Mouse (Mus musculus) left cerebral cortex, adult 9 months (tissue): ENCODE results near the gene 1810010H24Rik.
"Not testable (repeated sequence)": the region's sequence is repeated elsewhere in the genome, so short reads cannot be mapped to it uniquely, and the experiment has no call there.

ENCODE experiments used
- DNase-seq, 2 experiments: peaks; one replicate each; pipeline ENCODE4 v3.0.0; 2022; ENCODE audit warnings: low spot score in 2 of 2

The 1810010H24Rik gene

DNA sequence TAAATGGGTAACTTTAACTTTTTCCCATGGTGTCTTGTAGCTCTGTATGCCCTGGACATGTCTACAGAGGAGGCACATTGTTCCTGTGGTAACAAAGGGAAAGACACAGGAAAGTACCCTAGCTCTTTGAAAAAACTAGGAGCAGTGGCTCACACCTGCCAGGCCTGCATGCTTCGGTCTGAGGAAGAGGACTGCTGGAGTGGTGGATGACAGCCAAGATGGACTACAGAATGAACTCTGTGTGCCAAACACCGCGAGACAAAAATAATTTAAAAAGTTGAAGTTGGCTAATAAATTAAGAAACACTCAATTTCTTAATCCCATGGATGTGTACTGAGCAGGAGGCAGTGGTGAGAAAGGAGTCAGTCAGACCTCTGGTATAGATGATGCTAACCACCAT lies 15.9 kb downstream of the 1810010H24Rik start:
- DNase-seq, result no peak

DNA sequence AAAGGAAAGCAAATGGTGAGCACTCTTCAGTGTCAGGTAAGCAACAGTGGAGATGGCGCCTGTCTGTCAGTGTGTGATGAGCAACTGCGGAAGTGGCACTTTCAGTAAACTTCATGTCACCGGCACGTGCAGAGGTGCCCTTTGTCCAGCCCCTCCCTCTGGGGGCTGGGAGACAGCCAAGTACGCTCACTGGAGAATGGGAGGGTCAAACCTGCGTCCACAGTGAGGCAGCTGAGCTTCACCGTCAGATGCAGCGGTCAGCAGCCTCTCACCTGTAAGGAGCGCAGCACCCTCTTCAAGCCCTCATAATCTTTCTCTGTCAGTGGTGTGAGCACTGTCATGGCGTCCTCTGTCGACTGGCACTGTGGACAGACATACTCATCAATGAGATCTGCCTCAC lies 17.9 kb downstream of the 1810010H24Rik start:
- DNase-seq, result no peak

DNA sequence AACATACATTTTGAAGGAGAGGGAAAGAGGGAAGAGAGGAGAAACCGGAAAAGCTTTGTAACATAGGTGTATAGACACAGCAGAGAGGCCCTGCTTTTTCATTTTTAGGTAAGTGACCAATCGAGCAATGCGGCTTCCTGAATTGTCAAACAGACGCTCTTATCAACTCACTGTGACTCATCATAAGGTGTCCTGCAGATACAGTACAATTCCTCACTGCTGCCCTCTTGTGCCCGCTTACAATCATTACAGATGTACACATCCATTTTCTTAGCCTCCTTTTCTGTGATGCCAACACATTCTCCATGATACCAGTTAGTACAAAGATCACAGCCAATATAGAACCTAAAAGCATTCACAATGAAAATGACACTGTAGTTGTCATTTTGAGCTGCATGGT lies 18.8 kb downstream of the 1810010H24Rik start:
- peak in 1 of 2 experiments; percentile 68 for DNase-seq

DNA sequence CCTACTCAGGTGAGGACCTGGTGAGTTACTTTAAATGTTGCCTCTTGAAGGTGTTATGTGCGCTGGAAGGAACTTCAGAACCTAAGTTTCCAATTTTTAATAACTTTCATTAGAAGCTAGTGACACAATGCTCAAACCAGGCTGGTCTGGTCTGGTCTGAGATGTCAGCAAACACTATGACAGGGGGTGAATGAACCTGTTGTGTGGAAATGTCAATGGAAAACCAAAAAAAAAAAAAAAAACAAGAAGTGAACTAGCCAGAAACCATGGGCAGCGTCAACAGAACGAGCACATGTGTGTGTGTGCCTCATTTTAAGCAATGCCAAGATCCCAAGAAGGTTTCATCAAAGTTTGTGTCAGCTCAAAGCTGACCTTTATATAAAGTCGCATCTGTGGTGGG lies 20.1 kb downstream of the 1810010H24Rik start:
- no peak for DNase-seq

DNA sequence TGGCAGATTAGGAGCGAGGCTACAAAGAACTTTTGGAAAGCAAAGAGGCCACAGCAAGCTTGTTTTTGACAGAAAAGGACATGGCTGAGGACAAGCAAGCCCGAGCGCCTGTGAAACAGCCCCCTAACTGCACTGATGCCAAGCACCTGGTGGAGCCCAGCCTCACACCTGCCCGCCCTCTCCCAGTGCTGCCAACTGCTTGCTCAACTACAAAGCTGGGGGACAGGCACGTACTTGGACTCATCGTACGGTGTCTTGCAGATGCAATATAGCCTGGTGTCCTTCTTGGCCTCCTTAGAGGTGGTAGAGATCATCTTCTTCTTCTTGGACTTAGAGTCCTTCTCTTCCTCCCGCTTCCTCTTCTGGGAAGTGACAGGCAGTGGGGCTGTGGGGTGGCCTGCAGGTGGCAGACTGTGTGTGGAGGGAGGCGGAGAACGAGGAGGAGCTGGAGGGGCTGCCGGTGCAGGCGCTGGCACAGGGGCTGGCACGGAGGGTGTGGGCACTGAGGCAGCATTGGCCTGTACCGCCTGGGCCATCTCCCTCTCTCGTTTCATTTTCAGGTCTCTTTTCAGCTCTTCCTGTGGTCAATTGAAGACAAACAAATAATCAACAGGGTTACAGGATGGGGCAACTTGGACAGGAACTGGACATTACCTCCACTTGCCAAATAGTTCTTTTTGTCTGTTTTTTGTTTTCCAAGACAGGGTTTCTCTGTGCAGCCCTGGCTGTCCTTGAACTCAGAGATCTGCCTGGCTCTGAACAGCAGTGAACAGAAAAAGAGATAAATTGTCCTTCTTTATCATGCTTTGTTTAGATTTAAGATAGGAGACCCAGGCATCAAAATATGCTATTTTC lies 21.5 kb downstream of the 1810010H24Rik start:
- no peak for DNase-seq

DNA sequence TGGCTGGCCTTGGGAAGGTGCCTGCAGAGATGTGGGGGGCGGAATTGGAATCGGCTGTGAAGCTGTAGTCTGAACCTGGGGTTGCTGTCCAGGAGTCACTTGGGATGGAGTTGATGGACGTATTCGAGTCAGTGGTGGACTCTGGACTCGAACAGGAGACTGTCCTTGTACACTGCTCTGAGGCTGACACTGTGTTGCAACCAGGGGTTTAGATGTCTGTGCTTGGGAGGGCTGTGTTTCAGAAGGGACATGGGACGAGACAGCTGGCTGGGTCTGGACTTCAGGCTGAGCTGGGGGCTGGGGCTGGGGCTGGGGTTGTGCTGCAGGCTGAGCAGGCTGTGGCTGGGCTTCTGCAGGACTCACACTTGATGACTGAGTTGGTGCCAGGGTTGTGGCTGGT lies 29.4 kb downstream of the 1810010H24Rik start:
- no peak for DNase-seq

DNA sequence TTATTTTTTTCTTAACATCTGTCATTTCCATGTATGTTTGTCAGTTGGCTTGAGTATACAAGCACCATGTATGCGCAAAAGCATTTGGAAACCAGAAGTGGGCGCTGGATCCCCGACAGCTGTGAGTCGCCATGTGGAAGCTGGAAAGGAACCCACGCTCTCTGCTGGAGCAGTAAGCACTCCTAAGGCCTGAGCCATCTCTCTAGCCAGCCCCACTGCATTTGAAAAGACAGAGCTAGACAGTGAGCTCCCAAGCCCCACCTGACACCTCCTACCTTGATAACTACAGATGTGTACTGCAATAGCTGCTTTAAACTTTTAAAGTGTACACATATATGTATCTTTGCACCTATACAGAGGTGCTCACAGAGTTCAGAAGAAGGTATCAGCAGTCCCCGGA lies 31.9 kb downstream of the 1810010H24Rik start:
- DNase-seq, result no peak

DNA sequence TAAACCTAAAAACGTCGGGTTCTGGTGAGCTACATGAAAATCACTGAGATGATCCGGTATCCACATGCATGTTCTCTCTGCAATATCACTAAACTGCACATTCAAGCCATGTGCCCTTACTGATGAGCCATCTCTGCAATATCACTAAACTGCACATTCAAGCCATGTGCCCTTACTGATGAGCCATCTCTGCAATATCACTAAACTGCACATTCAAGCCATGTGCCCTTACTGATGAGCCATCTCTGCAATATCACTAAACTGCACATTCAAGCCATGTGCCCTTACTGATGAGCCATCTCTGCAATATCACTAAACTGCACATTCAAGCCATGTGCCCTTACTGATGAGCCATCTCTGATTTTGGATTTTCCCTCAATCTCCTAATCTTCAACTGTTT lies 34.2 kb downstream of the 1810010H24Rik start:
- not testable (repeated sequence) for DNase-seq

DNA sequence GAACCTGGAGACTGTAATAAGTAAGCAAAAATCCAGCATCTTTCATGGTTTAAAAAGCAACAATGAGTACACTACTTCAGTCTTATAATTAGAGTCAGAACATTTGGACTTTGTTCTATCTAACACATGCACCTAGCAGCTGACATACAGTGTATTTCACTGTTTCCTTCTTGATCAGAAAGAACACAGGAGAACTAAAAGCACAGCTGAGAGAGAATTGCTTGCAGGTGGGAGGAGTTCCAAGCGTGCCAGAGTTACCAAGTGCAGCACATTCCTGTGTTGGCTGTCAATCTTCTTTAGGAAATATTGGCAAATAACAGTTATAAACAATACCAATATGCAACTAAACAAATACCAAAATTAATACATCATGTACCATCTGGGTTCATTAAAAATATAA lies 35.5 kb downstream of the 1810010H24Rik start:
- DNase-seq, result no peak

DNA sequence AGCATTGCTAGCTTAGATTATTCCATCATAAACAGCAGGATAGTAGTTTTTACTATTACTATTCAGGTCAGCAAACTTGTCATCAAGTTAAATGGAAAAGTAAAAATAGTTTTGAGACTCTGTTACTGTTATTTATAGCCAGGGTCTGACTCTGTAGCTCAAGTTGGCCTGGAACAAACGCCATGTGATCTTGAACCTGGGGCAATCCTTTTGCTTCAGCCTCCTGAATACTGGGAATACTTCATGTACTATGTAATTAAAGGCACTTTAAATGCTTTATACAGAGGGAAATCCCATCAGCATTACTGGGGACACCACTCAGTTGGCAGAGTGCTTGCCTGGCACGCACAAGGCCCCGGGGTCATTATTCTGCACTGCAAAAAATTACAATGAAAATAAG lies 37.6 kb downstream of the 1810010H24Rik start:
- DNase-seq, result no peak

DNA sequence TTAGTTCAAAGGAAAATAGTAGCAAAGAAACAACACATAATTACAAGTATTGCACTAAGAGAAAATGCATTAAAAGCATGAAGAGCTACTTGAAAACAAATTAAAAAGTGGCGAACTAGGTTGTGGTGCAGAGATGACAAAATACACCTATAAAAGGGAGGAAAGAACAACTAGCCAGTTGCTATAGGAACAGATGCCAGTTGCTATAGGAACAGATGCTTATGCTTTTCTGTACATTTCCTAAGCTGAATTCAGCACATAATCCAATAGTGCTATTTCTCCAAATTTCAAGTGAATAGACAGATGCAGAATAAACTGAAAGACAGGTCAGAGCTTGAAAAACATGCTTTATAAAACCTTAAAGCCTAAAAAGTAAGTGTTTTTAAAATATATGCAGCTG lies 39.1 kb downstream of the 1810010H24Rik start:
- no peak for DNase-seq

DNA sequence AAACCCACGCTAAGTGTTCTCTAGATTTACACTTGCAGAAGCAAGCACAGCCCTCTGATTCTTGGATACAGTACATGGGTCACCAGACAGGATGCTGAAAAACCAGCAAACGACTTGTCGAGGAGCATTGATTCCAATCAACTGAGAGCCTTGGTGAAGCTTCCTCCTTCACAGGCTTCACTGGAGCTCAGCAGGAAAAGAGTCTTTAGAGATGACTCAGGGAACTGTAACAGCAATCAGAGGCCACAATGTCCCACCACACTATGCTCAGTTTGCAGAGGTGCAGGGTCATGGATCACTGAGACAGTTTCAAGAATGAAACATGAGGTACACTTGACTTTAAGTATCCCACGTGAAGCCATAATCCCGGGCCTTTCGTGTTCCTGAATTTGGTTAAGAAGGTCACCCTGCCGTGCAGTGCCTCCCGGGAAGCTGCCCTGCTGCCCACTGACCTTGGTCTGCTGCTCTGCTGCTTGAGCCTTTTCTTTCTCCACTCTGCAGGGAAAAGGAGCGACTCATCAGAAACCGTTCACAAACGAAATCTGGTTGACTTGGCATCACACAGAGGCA lies 39.8 kb downstream of the 1810010H24Rik start:
- DNase-seq, result no peak
